Mouse (Mus musculus) thymus, postnatal 4 days (tissue): ENCODE data around the gene Gcnt7.
A peak's percentile ranks its signal among the peaks of the same experiment; 100 is the strongest.

Experiments used
- DNase-seq: peaks from one replicate; pipeline ENCODE4 v3.0.0; 2021

The Gcnt7 gene

GRCm38 (mm10) chr2:172401116-172401825, 57.1 kb downstream of the Gcnt7 start:
- DNase-seq = peak; percentile 55
